Mouse (Mus musculus) forebrain, embryonic 15.5 days (tissue): ENCODE data around the gene Tmem242. TPM values are rescaled to one million over a fixed set of nuclear protein-coding genes. Genes with fewer than 3 reads are reported as not detected.

Experiments used
- ATAC-seq: fragments of 200-750 bp; cut with Nextera tagmentation; replicated peaks from 2 replicates; pipeline ENCODE4 v1.8.0; 2017; ENCODE audit warnings: mild to moderate bottlenecking, moderate TSS enrichment, moderate library complexity
- H3K27ac ChIP-seq: fragments of 300-500 bp; sonication (generic); replicated peaks from 2 replicates; pipeline ENCODE4 v1.5.1; 2015; ENCODE audit warnings: mild to moderate bottlenecking, inconsistent platforms
- H3K27me3 ChIP-seq: fragments of 300-500 bp; sonication (generic); 2 replicates; pipeline ENCODE4 v1.6.1; 2015; ENCODE audit warnings: inconsistent platforms
- H3K36me3 ChIP-seq: fragments of 300-500 bp; sonication (generic); 2 replicates; pipeline ENCODE4 v1.6.1; 2015; ENCODE audit warnings: mild to moderate bottlenecking, inconsistent platforms
- H3K4me1 ChIP-seq: fragments of 300-500 bp; sonication (generic); 2 replicates; pipeline ENCODE4 v1.6.1; 2015; ENCODE audit warnings: inconsistent platforms
- H3K4me2 ChIP-seq: fragments of 300-500 bp; sonication (generic); replicated peaks from 2 replicates; pipeline ENCODE4 v1.6.1; 2015; ENCODE audit warnings: mild to moderate bottlenecking, inconsistent platforms
- H3K4me3 ChIP-seq: fragments of 300-500 bp; sonication (generic); 2 replicates; pipeline ENCODE4 v1.5.1; 2015; ENCODE audit warnings: mild to moderate bottlenecking, inconsistent platforms
- H3K9ac ChIP-seq: fragments of 300-500 bp; sonication (generic); replicated peaks from 2 replicates; pipeline ENCODE4 v1.6.1; 2015; ENCODE audit warnings: mild to moderate bottlenecking, inconsistent platforms
- H3K9me3 ChIP-seq: fragments of 300-500 bp; sonication (generic); 2 replicates; pipeline ENCODE4 v1.6.1; 2016; ENCODE audit warnings: inconsistent platforms
- WGBS: fragments of 180-500 bp; shearing (Covaris S2); methylation state at CpG from one replicate; pipeline ENCODE4 v1.1.7; 2015; ENCODE audit warnings: mixed read lengths; 5-methylcytosine and 5-hydroxymethylcytosine counted together
- microRNA-seq: library from miRNA; unstranded; fragments of <30 nt; microRNA quantifications from one replicate; pipeline ENCODE4, GENCODE M21; 2016
- polyA plus RNA-seq: library from polyadenylated mRNA; unstranded; fragments of >200 nt; fragmentation: Nextera tagmentation; extraction: Ambion mirVana; gene quantifications from 2 replicates; pipeline ENCODE4 v1.2.1, GENCODE M21; 2015

Gene Tmem242
- polyA plus RNA-seq, 1 experiment from 2014 or later = 98.6 TPM

- 60% methylated on average over 4 of the region's 4 CpGs for WGBS
Measured at GRCm38 (mm10) chr17:5371032-5371431, 69.0 kb downstream of the Tmem242 start.

DNA sequence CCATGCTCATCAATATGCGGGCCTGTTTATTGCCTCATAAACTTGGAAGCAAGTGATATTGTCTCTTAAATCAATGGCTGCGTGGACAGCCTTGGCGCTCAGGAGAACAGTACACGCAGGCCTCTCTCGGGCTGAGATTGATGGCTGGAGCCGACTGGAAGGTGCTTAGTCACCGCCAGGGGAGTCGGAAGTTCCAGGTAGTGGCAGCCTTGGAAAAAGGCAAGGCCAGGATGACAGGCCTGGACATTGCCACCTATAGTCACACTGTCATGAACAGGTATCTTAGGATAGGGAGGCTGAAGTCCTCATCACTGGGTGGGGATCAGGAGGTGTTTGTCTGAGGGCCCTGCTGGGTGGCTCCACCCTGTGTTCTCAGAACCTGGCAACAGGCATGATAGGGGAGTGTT is 74.1 kb downstream of the Tmem242 start:
- Histone ChIP-seq H3K4me2 (no peak overlapping the region), H3K36me3 (no peaks in the 10 kb centered on the region), H3K27ac (no peak overlapping the region), H3K4me3 (no peak overlapping the region), H3K27me3 (no peaks in the 10 kb centered on the region), H3K9ac (no peak overlapping the region), H3K9me3 (no peaks in the 10 kb centered on the region), H3K4me1 (no peaks in the 10 kb centered on the region)
- 75% methylated on average over 8 of the region's 8 CpGs for WGBS
- ATAC-seq = no peak

More at GRCm38 (mm10) chr17:5371032-5371431, 69.0 kb downstream of the Tmem242 start:
- Histone ChIP-seq H3K27me3 (no peaks in the 10 kb centered on the region), H3K9ac (no peak overlapping the region), H3K4me3 (no peak overlapping the region), H3K36me3 (no peaks in the 10 kb centered on the region), H3K4me1 (peaks cover 8% of the 10 kb centered on the region; the same call in 1 of the 2 replicates), H3K27ac (no peak overlapping the region), H3K4me2 (no peak overlapping the region), H3K9me3 (no peaks in the 10 kb centered on the region)
- ATAC-seq = no peak

Small RNAs within 50 kb of the gene (microRNA-seq; reads per million reads assigned to microRNA genes)
- not detected for gene Gm22475

Other genes starting within 250 kb of the Tmem242 start
- not detected in 2 replicates for gene Ldhal6b, start 21.5 kb downstream of the Tmem242 start, polyA plus RNA-seq
- 8.3 and 9.4 TPM in 2 replicates for gene Zdhhc14, start 52.3 kb upstream of the Tmem242 start, polyA plus RNA-seq